Mouse (Mus musculus) intestine, embryonic 14.5 days (tissue): ENCODE results near the gene Nat8f6. TPM values are rescaled to one million over a fixed set of nuclear protein-coding genes. Genes with fewer than 3 reads are reported as not detected.
"Not testable (repeated sequence)": the region's sequence is repeated elsewhere in the genome, so short reads cannot be mapped to it uniquely, and the experiment has no call there.

Experiments used
- ATAC-seq: fragments of 200-750 bp; cut with Nextera tagmentation; replicated peaks from 2 replicates; pipeline ENCODE4 v1.8.0; 2017; ENCODE audit warnings: low read depth, moderate number of reproducible peaks, moderate TSS enrichment, moderate library complexity; ENCODE audit not compliant: low FRiP score, low TSS enrichment
- DNase-seq: peaks from one replicate; pipeline ENCODE4 v3.0.0-alpha.2; 2018; ENCODE audit warnings: low spot score
- H3K27ac ChIP-seq: fragments of 300-500 bp; sonication (generic); 2 replicates; pipeline ENCODE4 v1.5.1; 2014; ENCODE audit warnings: low read depth, mild to moderate bottlenecking, control low read depth
- H3K27me3 ChIP-seq: fragments of 300-500 bp; sonication (generic); replicated peaks from 2 replicates; pipeline ENCODE4 v1.6.1; 2014; ENCODE audit warnings: low read length, control low read depth; ENCODE audit not compliant: control insufficient read depth, insufficient read depth
- H3K36me3 ChIP-seq: fragments of 300-500 bp; sonication (generic); 2 replicates; pipeline ENCODE4 v1.6.1; 2014; ENCODE audit warnings: low read length, control low read depth; ENCODE audit not compliant: control insufficient read depth, insufficient read depth
- H3K4me1 ChIP-seq: fragments of 300-500 bp; sonication (generic); replicated peaks from 2 replicates; pipeline ENCODE4 v1.6.1; 2014; ENCODE audit warnings: low read length, control low read depth, mixed read lengths; ENCODE audit not compliant: control insufficient read depth, insufficient read depth
- H3K4me2 ChIP-seq: fragments of 300-500 bp; sonication (generic); 2 replicates; pipeline ENCODE4 v1.6.1; 2014; ENCODE audit warnings: low read length
- H3K4me3 ChIP-seq: fragments of 300-500 bp; sonication (generic); 2 replicates; pipeline ENCODE4 v1.5.1; 2014; ENCODE audit warnings: low read depth, low read length, control low read depth, mixed read lengths
- H3K9ac ChIP-seq: fragments of 300-500 bp; sonication (generic); 2 replicates; pipeline ENCODE4 v1.6.1; 2014; ENCODE audit warnings: mild to moderate bottlenecking, low read length
- H3K9me3 ChIP-seq: fragments of 300-500 bp; sonication (generic); 2 replicates; pipeline ENCODE4 v1.6.1; 2016; ENCODE audit warnings: low read length, control low read depth; ENCODE audit not compliant: control insufficient read depth
- WGBS: fragments of 180-500 bp; shearing (Covaris S2); extraction: QIAGEN DNeasy Blood & Tissue Kit; methylation state at CpG from one replicate; pipeline ENCODE4 v1.1.7; 2014; 5-methylcytosine and 5-hydroxymethylcytosine counted together
- polyA plus RNA-seq: library from polyadenylated mRNA; unstranded; fragments of >200 nt; fragmentation: Nextera tagmentation; extraction: Ambion mirVana; gene quantifications from 2 replicates; pipeline ENCODE4 v1.2.1, GENCODE M21; 2014

The Nat8f6 gene
- polyA plus RNA-seq, 1 experiment from 2014 or later: not detected

DNA sequence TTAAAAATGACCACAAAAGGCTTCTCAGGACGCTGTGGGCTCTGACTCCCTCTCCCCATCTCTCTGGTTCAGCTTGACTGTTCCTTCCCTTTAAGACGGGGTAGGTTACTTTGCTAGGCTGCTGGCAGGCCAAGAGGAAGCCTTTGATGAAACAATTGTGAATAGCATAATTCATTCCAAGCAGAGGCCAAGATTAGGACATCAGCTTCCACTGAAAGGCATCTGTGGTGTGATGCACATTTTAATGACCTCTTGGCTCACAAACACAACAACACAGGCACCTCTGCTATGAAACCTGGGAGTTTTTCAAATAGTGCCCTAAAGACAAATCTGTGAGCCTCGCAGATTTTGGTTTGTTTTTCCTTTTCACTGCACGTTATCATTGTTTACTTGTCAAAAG, 19.2 kb upstream of the Nat8f6 start:
- Histone ChIP-seq H3K9ac (no peak overlapping the region), H3K9me3 (no peaks in the 10 kb centered on the region), H3K36me3 (no peaks in the 10 kb centered on the region), H3K27me3 (no peaks in the 10 kb centered on the region), H3K4me2 (no peak overlapping the region), H3K4me3 (no peak overlapping the region), H3K27ac (no peak overlapping the region), H3K4me1 (no peaks in the 10 kb centered on the region)
- 59% methylated on average over 4 of the region's 4 CpGs for WGBS
- ATAC-seq (no peak), DNase-seq (no peak)

DNA sequence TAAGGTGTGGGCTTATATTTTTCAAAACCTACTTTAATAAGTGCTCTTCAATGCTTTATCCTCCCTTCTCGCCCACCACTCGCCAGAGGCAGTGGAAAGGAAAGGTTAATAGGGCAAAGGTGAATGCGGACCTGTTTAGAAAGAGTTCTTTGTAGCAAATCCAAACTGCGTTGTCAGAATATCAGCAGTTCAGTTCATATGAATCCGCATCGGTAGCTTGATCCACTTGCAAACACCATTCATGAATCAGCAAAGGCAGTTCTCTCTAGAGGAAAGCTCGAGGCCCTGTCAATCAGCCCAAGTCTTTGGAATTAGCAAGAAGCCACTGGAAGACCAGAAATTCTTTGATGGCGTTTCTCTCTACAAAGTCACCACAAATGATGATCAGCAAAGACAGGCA, 17.9 kb upstream of the Nat8f6 start:
- DNase-seq (no peak), ATAC-seq (no peak)
- Histone ChIP-seq H3K9ac (no peak overlapping the region), H3K27ac (no peak overlapping the region), H3K4me3 (no peak overlapping the region), H3K9me3 (no peaks in the 10 kb centered on the region), H3K4me1 (no peaks in the 10 kb centered on the region), H3K27me3 (no peaks in the 10 kb centered on the region), H3K4me2 (no peak overlapping the region), H3K36me3 (no peaks in the 10 kb centered on the region)
- 75% methylated on average over 8 of the region's 8 CpGs for WGBS

DNA sequence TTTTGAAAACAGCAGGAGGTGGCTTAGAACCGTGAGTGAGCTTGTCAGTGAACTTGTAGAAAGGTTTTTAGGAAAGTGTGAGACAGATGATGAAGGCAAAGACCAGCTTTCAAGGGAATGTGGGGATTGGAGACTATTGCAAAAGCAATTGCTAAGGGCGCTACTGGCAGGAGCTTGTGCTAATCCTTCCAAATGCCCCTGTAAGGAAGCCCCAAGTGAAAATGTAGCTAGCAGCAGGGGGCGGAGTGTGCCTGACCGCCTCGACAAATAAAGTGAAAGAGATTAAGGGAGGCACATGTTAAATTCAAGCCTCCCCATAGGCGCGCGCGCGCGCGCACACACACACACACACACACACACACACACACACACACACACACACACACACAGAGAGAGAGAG, 16.6 kb upstream of the Nat8f6 start:
- H3K27me3 ChIP-seq, H3K27ac ChIP-seq, H3K4me1 ChIP-seq, H3K9ac ChIP-seq, H3K4me3 ChIP-seq, H3K9me3 ChIP-seq, H3K36me3 ChIP-seq: not testable (repeated sequence)
- DNase-seq (peak; percentile 69), ATAC-seq (peak; percentile 70; the same call in 1 of the 2 replicates)
- H3K4me2 ChIP-seq: 0 out of 2 replicates have a peak overlapping the region, but pooled peaks have one; percentile 6
- 21% methylated on average over 12 of the region's 12 CpGs for WGBS

DNA sequence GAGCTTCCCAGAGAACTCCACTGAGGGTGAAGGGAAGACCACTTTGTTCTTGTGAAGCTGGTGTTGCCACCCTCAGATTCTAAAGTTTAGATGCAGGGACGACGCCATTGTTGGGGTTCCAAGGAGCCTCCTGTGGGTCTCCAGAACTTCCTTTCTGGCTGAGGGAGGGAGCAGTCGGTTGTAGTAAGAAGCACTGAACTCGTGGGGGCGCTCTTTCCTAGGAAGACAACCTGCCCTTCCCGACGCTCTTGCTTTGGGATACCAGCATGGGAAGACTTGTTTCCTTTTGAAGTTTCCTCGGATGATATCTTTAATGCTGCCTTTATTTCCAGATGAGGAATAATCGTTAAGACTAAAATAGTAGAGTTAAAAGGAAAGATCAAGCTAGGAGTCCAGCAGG, 16.1 kb upstream of the Nat8f6 start:
- WGBS: 22% methylated on average over 9 of the region's 9 CpGs
- H3K27me3 ChIP-seq, ATAC-seq, H3K4me3 ChIP-seq, H3K9ac ChIP-seq, H3K27ac ChIP-seq, H3K4me1 ChIP-seq, H3K4me2 ChIP-seq, H3K36me3 ChIP-seq, H3K9me3 ChIP-seq: not testable (repeated sequence)
- peak; percentile 58 for DNase-seq

DNA sequence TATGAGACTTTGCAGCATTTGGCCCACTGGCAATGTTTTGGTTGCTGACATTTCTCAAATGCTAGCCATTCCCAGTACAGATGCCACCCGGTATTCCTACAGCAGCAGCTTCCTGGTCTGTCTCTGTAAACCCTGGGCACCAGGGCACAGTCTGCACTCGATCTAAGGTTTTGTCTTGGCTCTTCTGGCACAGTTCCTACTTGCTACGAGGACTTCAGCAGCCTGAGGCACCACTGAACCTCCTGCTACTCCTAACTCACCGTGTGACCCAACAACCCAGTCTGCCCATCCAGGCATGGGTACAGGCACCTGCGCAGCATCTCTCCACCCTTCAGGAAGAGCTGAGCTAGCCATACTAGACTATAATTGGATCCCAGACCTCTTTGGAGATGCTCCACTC, 15.3 kb upstream of the Nat8f6 start:
- not testable (repeated sequence) for DNase-seq, ATAC-seq, H3K4me2 ChIP-seq, H3K4me1 ChIP-seq, H3K4me3 ChIP-seq, H3K27me3 ChIP-seq, H3K36me3 ChIP-seq, H3K9ac ChIP-seq, H3K9me3 ChIP-seq, H3K27ac ChIP-seq
- WGBS: 75% methylated on average over 5 of the region's 5 CpGs

DNA sequence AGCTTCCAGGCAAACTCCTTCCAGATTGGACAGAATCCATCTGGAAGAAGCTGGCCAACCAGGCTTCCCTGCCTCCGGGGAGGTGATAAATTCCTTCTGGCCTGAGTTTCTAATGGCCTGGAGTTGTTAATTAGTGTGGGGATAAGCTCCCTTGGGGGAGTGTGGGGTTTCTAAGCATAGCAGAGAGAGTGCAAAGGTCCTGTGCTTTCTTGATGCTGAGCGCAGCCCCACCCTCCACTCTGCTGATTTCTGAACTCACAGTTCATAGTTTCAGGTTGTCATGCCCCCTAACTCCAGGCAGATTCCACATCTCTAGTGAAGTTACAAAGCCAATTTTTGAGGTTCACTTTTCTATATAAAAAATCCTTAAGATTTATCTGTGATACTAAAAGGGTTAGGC, 14.3 kb upstream of the Nat8f6 start:
- not testable (repeated sequence) for H3K4me3 ChIP-seq, DNase-seq, H3K27me3 ChIP-seq, H3K9ac ChIP-seq, H3K9me3 ChIP-seq, H3K36me3 ChIP-seq, H3K4me1 ChIP-seq, H3K27ac ChIP-seq, H3K4me2 ChIP-seq, ATAC-seq
- WGBS: 61% methylated on average over 1 of the region's 2 CpGs

DNA sequence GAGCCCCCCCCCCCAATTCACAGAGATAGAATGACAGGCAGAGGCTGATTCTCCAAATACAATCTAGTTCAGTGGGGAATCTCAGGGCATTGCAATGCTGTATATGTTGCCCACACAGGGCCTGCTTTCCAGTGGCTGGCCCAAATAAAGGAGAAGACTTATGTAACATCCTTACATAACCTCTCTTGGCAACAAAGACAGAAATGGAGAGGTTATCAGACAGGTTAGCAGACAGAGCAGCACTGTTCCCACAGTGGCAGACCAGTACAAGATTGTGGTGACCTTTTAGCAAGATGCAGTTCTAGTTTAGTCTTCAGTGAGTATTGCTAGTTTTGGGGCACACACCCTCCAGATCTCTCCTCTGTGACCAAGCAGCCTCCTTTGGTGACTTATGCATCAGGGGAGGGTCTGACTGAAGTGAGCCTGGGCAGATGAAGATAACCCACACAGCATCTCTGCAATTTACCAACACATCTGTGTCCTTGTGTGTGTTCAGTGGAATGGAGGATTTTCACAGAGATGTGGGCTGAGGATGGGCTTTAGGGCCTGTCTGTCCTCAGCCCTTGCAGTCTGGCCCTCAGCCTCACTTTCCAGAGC, 13.8 kb upstream of the Nat8f6 start:
- not testable (repeated sequence) for H3K27me3 ChIP-seq, ATAC-seq, H3K36me3 ChIP-seq, H3K27ac ChIP-seq, H3K4me1 ChIP-seq, H3K4me3 ChIP-seq, H3K9ac ChIP-seq, H3K9me3 ChIP-seq, DNase-seq, H3K4me2 ChIP-seq

DNA sequence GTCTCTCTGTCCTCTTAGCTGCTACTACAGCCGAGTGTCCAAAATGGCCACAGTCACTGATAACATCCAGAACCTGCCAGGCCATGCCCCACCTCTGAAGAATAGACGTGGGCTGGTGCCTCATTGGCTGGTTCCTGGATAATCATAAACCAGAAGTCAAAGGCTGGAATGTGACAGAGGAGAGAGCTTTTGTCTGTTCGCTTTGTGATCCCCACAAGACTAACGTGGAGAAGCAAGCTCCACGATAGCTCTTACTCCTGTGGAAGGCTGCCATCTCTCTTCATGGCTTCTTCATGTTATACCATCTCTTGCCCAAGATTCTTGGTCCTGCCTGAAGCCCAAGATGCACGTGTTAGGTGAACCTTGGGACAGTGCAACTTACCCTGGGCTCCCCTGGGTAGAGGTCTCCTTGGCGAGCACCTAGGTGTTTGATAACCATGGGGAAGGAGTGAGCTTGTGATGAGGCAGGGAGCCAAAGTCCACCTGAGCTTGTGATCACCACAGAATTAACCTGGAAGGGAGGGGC, 11.1 kb upstream of the Nat8f6 start, which contains the start of gene Nat8:
Gene Nat8 (minus strand): TSS at position 287 of the 526 bp plus-strand sequence.
- H3K4me1 ChIP-seq: no peaks in the 10 kb centered on the region
- H3K4me3 ChIP-seq: no peak within 1 kb of the TSS
- no peaks in the 10 kb centered on the region for H3K9me3 ChIP-seq
- H3K27me3 ChIP-seq: no peaks in the 10 kb centered on the region
- no peak within 1 kb of the TSS for H3K9ac ChIP-seq
- H3K4me2 ChIP-seq: no peak within 1 kb of the TSS
- DNase-seq (no peak), ATAC-seq (no peak)
- H3K27ac ChIP-seq: no peak within 1 kb of the TSS
- WGBS: 64% methylated on average over 7 of the region's 7 CpGs
- H3K36me3 ChIP-seq: no peaks in the 10 kb centered on the region

DNA sequence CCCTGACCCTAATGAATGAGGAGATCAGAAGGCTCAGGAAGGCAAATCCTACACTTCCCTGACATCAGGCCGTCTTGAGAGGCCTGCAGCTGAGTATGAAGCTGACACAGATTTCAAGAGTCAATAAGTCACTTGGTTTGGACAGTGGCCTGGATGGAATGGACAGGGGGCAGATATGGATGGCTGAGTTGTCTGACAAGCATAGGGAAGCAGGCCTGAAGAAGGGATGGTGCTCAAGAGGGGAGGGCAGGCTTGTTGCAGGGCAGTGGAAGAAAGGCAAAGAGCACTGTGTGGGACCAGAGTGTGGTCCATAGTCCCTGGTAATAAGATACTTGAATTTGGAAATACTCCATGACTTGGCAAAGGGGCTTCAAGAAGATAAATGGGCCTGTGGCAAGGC, 8.7 kb upstream of the Nat8f6 start:
- WGBS: 77% methylated on average over 1 of the region's 1 CpGs
- no peaks in the 10 kb centered on the region for H3K36me3 ChIP-seq
- H3K4me2 ChIP-seq: no peak overlapping the region
- ATAC-seq: no peak
- H3K27me3 ChIP-seq: no peaks in the 10 kb centered on the region
- DNase-seq: no peak
- H3K4me3 ChIP-seq: no peak overlapping the region
- no peaks in the 10 kb centered on the region for H3K9me3 ChIP-seq
- H3K27ac ChIP-seq: no peak overlapping the region
- H3K4me1 ChIP-seq: no peaks in the 10 kb centered on the region
- H3K9ac ChIP-seq: no peak overlapping the region
